Mouse (Mus musculus) cerebellum, adult 9-11 months (tissue): Measurements from ENCODE around the gene Gnptg.

Source experiments
- DNase-seq: peaks from one replicate; pipeline ENCODE4 v3.0.0; 2022

The Gnptg gene

DNA sequence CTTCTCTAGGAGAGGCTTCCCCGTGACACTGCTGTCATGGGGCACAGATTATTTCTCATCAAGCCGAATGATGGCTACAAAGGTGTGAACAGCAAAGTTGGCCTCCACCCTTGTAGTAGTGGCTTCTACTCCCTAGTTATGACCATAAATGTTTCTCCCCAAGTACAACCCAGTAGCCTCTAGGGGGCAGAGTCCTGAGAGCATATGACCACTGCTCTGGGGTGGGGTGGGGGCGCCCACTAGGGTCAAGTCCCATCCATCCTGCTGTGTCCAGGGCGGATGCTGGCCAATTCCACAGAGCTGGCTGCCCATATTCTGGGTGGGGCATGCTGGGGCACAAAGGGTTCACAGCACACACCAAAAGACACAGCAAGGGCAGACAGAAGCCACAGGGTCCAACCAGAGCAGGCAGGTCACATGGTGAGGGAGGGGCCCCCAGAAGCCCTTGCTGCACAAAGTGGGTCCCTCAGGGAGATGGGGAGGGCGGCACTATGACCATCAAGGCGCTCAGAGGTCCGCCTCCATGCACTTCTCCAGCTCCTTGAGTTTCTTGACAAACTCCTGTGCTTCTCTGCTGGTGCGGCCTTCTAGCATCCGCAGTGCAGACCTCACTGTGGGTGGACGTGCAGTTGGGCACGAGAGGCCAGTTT, 3.3 kb upstream of the Gnptg start:
- peak; percentile 26 for DNase-seq

DNA sequence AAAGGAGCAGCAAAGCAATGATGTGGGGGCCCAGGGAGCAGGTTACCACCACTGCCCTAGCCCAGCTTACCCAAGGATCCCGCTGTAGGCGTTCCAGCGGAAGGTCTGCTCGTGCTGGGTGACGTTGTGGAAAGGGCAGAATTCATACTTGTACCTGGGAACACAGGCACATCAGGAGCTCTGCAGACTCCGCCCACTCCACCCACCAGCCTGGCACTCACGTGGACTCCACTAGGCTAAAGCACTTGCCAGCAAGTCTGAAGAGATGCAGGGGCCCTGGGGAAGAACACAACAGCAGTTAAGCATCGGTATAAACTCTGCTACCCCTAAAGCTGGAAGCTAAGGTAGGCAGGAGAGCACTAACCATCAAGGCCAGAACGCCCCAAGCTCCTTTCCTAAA, 4.3 kb downstream of the Gnptg start:
- DNase-seq: no peak

- peak; percentile 29 for DNase-seq
These were observed 8.3 kb downstream of the Gnptg start for GRCm38 (mm10) chr17:25231621-25232020.

DNA sequence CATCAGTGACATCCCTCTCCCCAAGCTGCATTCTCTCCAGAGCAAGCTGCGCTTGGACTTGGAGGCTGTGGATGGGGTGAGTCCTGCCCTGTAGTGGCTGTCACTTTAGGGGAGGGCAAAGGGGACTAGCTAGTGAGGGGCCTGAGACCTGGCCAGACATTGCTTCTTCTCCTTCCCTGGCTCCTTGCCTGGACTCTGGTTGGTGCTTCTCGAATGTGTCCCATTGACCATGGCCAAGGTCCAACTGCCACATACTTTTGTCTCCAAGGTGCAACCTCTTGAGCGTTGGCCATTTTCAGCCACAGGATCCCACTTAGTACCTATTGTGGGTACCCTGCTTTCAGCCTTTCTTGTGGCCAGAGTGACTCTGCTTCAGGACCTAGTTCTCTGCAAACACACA, 9.2 kb downstream of the Gnptg start:
- peak; percentile 43 for DNase-seq

- DNase-seq: peak; percentile 21
These were observed 9.8 kb downstream of the Gnptg start for GRCm38 (mm10) chr17:25230014-25230655.

DNA sequence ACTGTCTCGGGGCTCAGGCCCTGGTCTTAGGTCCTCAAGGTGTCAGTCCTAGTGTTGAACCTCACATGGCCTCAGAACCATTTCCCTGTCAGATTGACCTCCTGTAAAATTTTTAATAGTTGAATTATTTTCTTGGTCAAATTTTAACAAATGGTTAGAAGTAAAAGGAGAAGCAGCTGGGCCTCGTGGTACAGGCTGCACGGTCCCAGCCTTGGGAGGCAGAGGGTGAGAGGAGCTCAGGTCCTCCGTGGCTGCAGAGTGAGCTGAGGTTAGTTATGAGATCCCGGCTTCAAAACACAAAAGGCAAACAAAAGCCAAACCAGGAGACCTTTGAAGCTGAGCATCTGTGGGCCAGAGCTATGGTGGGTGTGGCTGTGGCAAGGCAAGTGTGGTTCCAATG, 11.9 kb downstream of the Gnptg start:
- DNase-seq: no peak

GRCm38 (mm10) chr17:25225659-25226058, 14.3 kb downstream of the Gnptg start:
- DNase-seq: no peak

- DNase-seq: no peak
These were observed 15.2 kb downstream of the Gnptg start for GRCm38 (mm10) chr17:25224586-25225222.

- DNase-seq: peak; percentile 51
These were observed 16.8 kb downstream of the Gnptg start for GRCm38 (mm10) chr17:25222951-25223601.

DNA sequence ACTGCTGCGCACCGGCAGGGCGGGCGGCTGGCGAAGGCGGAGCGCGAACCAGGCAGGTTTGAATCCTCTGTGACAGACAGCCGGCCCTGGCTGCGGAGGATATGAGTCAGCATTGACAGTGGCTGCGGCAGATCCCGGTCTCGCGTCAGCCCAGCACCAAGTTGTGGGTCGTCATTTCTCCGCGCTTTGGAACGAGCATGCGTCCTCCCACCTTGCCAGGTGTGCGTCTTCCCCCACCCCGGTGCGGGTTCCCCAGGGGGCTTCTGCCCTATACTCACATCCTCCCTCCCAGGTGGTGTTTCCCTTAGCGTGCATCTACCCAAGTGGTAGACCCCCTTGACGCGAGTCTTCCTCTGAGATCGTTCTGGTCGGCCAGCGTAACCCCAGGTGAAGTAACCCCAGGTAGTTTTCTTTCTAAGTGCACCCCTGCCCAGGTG, 17.4 kb downstream of the Gnptg start:
- DNase-seq: peak; percentile 81

GRCm38 (mm10) chr17:25221821-25222503, 18.0 kb downstream of the Gnptg start:
- DNase-seq: peak; percentile 86

DNA sequence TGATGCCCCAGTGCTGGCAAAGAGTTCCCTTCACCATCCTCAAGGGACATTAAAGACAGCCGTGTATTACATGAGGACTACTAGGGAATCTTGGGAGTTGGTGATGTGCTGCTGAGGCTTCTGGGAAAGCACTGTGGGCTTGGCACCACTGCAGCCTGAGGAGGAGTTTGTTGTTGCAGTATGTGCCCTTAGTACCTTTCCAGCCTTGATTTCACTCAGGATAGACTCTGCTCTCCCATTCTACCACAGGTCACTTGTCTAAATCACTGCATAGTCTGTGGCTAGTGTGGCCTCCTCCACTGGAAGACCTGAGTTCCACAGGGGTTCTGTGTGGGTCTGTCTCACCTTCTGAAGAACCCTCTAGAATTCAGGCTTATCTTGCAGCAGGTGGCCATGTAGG, 19.2 kb downstream of the Gnptg start:
- no peak for DNase-seq

DNA sequence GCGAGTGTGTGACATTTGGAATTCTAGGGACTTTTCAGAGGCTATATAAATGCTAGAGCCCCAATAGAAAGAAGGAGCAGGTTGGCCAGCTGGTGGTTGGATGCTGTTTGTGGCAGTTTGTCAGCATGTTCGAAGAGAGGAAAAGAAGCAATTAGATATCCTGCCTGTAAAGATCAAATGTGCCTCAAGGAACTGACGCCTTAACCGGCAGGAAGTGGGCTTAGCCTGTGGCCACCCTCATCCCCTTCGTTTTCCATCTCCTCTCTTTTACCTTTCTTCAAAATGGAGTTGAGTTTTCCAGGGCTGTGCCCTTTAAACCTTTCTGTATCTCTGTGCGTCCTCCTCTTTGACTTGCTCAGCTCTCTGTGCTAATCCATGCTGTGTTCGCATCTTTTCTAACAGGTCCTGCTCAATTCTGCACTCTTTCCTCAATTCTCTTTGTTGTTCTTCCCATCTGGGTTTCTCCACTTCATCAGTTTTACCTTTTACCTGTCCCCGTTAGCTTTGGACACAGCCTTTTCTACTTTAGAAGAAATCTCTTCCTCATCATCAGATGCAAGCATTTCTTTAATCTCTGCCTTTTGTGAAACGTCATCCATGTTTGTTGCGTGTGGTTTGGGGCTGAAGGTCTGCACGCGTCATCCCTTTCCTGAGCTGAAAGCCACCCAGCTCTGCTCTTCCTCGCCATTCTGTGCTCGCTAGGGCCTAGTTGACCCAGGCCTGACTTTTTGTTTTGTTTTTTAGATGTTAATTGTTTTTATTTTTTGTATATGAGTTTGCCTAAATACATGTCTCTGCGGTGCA, 20.2 kb downstream of the Gnptg start:
- DNase-seq: no peak

GRCm38 (mm10) chr17:25218967-25219366, 21.0 kb downstream of the Gnptg start:
- DNase-seq: no peak

DNA sequence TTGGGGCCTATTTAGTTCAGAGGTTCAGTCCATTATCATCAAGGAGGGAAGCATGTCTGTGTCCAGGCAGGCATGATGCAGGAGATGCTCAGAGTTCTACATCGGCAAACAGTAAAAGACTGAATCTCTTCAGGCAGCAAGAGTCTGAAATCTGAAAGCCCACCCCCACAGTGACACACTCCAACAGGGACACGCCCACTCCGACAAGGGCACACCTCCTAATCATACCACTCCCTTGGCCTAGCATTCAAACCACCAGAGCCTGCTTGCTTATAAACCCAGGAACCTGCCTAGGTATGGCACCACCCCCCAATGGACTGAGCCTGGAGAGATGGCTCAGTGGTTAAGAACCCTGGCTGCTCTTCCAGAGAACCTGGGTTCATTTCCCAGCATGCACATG, 24.5 kb downstream of the Gnptg start:
- no peak for DNase-seq

GRCm38 (mm10) chr17:25211705-25212104, 28.2 kb downstream of the Gnptg start:
- no peak for DNase-seq

DNA sequence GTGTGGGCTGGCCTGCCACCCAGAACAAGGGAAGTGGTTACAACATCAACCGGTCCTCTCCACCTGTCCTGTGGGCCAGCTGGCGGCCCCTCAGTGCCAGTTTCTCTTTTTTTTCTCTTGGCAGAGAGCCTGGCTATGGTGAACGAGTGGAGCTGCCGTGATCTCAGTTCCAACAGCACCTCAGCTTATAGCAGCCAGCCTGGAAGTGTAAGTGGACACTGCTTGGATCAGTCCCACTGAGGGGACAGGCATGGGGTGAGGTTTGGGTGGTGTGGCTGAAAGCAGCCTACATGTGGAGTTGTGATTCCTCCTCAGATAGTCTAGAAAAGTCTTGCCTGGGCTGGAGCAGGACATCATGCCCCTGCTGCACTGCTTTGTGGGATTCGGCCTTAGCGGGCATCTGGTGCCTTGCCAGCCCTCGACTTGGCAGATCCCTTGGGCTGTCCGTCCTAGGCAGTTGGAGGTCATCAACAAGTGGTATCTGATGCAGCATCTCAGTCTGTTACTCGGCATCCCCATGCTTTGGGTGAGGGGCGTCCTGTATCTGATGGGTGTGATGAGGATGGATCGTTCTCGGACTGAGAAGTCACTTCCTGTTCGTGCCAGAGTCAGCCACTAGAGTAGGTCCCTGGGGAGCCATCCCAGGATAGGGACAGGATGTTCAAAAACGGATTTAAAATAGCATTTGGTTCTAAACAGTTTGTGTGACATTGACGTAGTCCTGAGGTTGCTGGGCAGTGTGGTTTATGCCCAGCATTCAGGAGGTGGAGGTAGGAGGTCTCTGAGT, 29.1 kb downstream of the Gnptg start:
- DNase-seq: peak; percentile 91

DNA sequence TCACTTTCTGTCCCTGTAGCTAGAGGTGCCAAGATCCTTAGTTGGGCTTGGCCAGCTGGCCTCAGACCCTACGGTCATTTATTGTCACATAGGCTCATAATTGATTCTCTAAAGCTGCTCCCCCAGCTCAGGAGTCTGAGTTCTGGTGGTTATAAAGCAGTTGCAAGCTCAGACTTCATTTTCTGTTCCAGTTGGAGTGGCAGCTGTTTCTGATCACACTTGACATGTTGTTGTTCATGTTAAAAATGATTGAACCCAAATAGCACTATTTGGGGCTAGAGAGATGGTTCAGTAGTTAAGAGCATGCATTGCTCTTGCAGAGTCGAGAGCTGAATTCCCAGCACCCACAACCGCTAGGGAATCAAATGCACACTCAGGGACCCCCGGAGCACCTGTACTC, 29.9 kb downstream of the Gnptg start:
- no peak for DNase-seq

GRCm38 (mm10) chr17:25202401-25202800, 37.5 kb downstream of the Gnptg start:
- no peak for DNase-seq

GRCm38 (mm10) chr17:25189091-25189490, 50.8 kb downstream of the Gnptg start:
- no peak for DNase-seq
